Mouse (Mus musculus) neural tube, embryonic 14.5 days (tissue): ENCODE results near the gene Taf3. TPM values are rescaled to one million over a fixed set of nuclear protein-coding genes. Genes with fewer than 3 reads are reported as not detected.

Experiments
- ATAC-seq: fragments of 200-750 bp; cut with Nextera tagmentation; 2 replicates; pipeline ENCODE4 v1.8.0; 2017; ENCODE audit warnings: low read depth, mild to moderate bottlenecking, moderate TSS enrichment, moderate library complexity
- H3K27ac ChIP-seq: fragments of 300-500 bp; sonication (generic); 2 replicates; pipeline ENCODE4 v1.5.1; 2014; ENCODE audit warnings: low read depth, mild to moderate bottlenecking, control low read depth, low read length, moderate library complexity, mixed read lengths
- H3K27me3 ChIP-seq: fragments of 300-500 bp; sonication (generic); 2 replicates; pipeline ENCODE4 v1.6.1; 2014; ENCODE audit warnings: low read length; ENCODE audit not compliant: control insufficient read depth, insufficient read depth
- H3K36me3 ChIP-seq: fragments of 300-500 bp; sonication (generic); 2 replicates; pipeline ENCODE4 v1.6.1; 2014; ENCODE audit warnings: low read length, mixed read lengths; ENCODE audit not compliant: control insufficient read depth, insufficient read depth
- H3K4me1 ChIP-seq: fragments of 300-500 bp; sonication (generic); 2 replicates; pipeline ENCODE4 v1.6.1; 2014; ENCODE audit warnings: low read length; ENCODE audit not compliant: control insufficient read depth, insufficient read depth
- H3K4me2 ChIP-seq: fragments of 300-500 bp; sonication (generic); 2 replicates; pipeline ENCODE4 v1.6.1; 2014; ENCODE audit warnings: mild to moderate bottlenecking, low read depth, low read length, control low read depth
- H3K4me3 ChIP-seq: fragments of 300-500 bp; sonication (generic); 2 replicates; pipeline ENCODE4 v1.5.1; 2014; ENCODE audit warnings: low read depth, low read length, control low read depth, mixed read lengths
- H3K9ac ChIP-seq: fragments of 300-500 bp; sonication (generic); replicated peaks from 2 replicates; pipeline ENCODE4 v1.6.1; 2014; ENCODE audit warnings: low read depth, mild to moderate bottlenecking, control low read depth, low read length, mixed read lengths
- H3K9me3 ChIP-seq: fragments of 300-500 bp; sonication (generic); 2 replicates; pipeline ENCODE4 v1.6.1; 2016; ENCODE audit warnings: low read length; ENCODE audit not compliant: control insufficient read depth
- WGBS: fragments of 180-500 bp; shearing (Covaris S2); extraction: QIAGEN DNeasy Blood & Tissue Kit; methylation state at CpG from one replicate; pipeline ENCODE4 v1.1.7; 2014; 5-methylcytosine and 5-hydroxymethylcytosine counted together
- polyA plus RNA-seq: library from polyadenylated mRNA; unstranded; fragments of >200 nt; fragmentation: Nextera tagmentation; extraction: Ambion mirVana; gene quantifications from 2 replicates; pipeline ENCODE4 v1.2.1, GENCODE M21; 2014

Taf3 gene
- polyA plus RNA-seq, 1 experiment from 2014 or later: 14.3 TPM

GRCm38 (mm10) chr2:10029755-10030154, 18.6 kb downstream of the Taf3 start:
- H3K27ac ChIP-seq: no peak overlapping the region
- no peak overlapping the region for H3K4me3 ChIP-seq
- H3K36me3 ChIP-seq: no peaks in the 10 kb centered on the region
- no peak for ATAC-seq
- 0 out of 2 replicates have a peak, but pooled peaks cover 3% of the 10 kb centered on the region for H3K4me1 ChIP-seq
- no peak overlapping the region for H3K4me2 ChIP-seq
- no peak overlapping the region for H3K9ac ChIP-seq
- H3K27me3 ChIP-seq: no peaks in the 10 kb centered on the region
- no peaks in the 10 kb centered on the region for H3K9me3 ChIP-seq
- WGBS: 81% methylated on average over 7 of the region's 7 CpGs

- no peaks in the 10 kb centered on the region for H3K9me3 ChIP-seq
- no peak overlapping the region for H3K4me2 ChIP-seq
- WGBS: 88% methylated on average over 6 of the region's 6 CpGs
- no peaks in the 10 kb centered on the region for H3K4me1 ChIP-seq
- no peaks in the 10 kb centered on the region for H3K27me3 ChIP-seq
- H3K27ac ChIP-seq: no peak overlapping the region
- no peak overlapping the region for H3K4me3 ChIP-seq
- no peak overlapping the region for H3K9ac ChIP-seq
- H3K36me3 ChIP-seq: no peaks in the 10 kb centered on the region
- no peak for ATAC-seq
Observed at GRCm38 (mm10) chr2:10024264-10024663, 24.1 kb downstream of the Taf3 start.

DNA sequence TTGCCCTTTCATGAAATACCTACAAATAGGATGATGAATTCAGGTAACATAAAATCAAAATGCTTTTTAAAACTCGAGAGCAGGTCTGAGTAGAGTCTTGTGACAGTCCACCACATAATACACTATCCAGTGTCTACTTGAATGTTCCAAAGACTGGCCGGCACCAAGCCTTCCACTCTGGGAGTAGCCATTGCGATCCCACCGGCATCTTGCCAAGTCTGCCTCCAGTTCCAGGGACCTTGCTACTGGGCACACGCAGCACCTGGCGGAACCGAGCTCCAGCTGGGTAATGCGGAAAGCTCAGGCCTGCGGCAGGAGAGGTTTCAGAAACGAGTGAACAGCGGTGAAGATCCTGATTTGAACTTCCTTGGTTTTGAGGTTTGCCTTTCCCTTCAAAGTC, 27.1 kb downstream of the Taf3 start:
- Histone ChIP-seq H3K36me3 (no peaks in the 10 kb centered on the region), H3K27me3 (no peaks in the 10 kb centered on the region), H3K4me3 (no peak overlapping the region), H3K9me3 (no peaks in the 10 kb centered on the region), H3K4me2 (no peak overlapping the region), H3K9ac (no peak overlapping the region), H3K27ac (no peak overlapping the region), H3K4me1 (no peaks in the 10 kb centered on the region)
- ATAC-seq: no peak
- 94% methylated on average over 11 of the region's 11 CpGs for WGBS

DNA sequence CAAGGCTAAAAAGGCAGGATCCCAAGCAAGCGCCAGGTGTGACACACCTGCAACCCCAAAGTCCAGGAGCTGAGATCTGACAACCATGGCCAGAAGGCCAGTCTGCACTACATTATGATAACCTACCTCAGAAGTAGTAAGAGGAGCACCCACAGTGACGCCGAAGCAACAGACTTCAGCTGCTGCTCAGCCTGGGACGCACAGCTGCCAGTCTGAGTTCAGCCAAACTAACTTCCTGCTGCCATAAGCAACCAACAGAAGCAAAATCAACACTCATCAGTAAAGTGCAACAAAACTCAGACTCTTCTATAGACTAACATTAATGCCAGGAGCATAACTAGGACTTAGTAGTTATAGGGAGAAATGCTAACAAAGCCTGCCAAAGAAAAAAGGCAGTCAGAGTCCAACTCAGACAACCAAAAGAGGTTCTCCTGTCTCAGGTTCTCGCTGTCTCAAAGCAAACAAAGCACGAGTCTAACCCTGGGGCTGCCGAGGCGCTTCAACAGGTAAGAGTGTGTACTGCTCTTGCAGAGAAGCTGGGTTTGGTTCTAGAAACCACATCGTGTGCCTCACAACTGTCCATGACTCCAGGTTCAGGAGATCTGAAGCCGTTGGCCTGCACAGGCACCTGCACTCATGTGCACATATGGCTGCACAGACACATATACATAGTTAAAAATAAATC, 33.3 kb downstream of the Taf3 start:
- 92% methylated on average over 10 of the region's 10 CpGs for WGBS
- H3K4me1 ChIP-seq: peaks cover 1% of the 10 kb centered on the region; the same call in 1 of the 2 replicates
- no peaks in the 10 kb centered on the region for H3K9me3 ChIP-seq

GRCm38 (mm10) chr2:10010263-10010909, 38.0 kb downstream of the Taf3 start:
- Histone ChIP-seq H3K9ac (no peak overlapping the region), H3K36me3 (no peaks in the 10 kb centered on the region), H3K27me3 (no peaks in the 10 kb centered on the region), H3K4me2 (no peak overlapping the region), H3K4me3 (no peak overlapping the region), H3K9me3 (no peaks in the 10 kb centered on the region), H3K4me1 (peaks cover 4% of the 10 kb centered on the region; the same call in 1 of the 2 replicates), H3K27ac (no peak overlapping the region)
- WGBS: 37% methylated on average over 7 of the region's 7 CpGs
- ATAC-seq: peak; percentile 67; the same call in 1 of the 2 replicates

More for the DNA sequence above, 33.3 kb downstream of the Taf3 start:
- Histone ChIP-seq H3K9ac (no peak overlapping the region), H3K27me3 (no peaks in the 10 kb centered on the region), H3K4me2 (no peak overlapping the region), H3K27ac (no peak overlapping the region), H3K4me3 (no peak overlapping the region), H3K36me3 (no peaks in the 10 kb centered on the region)
- ATAC-seq: no peak

DNA sequence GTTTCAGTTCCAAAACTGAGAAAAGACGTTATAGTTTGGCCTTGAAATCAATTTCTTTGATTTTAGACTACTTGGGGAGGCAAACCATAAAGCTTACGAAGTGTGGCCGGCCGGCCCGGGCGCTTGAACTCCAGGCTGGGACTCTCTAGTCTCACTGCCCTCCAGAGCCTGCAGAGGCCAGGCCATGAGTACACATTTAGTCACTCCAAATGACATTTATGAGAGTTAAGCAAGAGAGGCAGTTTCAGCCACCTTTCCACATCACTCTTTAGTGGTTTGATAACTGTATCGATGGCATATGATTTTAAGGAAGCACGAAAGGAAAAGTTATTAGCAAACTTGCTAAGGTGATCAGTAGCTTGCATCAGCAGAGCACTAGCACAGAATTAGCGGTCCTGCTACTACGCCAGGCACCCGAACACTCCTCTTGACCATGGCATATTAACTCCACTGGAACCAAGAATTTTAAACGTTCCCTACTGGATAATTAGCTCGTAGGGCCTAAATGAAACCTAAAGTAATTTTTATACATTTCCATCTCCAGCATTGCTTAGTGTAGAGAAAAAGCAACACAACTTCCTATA, 38.6 kb downstream of the Taf3 start:
- Histone ChIP-seq H3K4me1 (peaks cover 4% of the 10 kb centered on the region; the same call in 1 of the 2 replicates), H3K4me2 (no peak overlapping the region), H3K27me3 (no peaks in the 10 kb centered on the region), H3K9me3 (no peaks in the 10 kb centered on the region), H3K36me3 (no peaks in the 10 kb centered on the region), H3K27ac (no peak overlapping the region), H3K4me3 (no peak overlapping the region), H3K9ac (no peak overlapping the region)
- ATAC-seq: peak; percentile 47; the same call in 1 of the 2 replicates
- 76% methylated on average over 13 of the region's 13 CpGs for WGBS

DNA sequence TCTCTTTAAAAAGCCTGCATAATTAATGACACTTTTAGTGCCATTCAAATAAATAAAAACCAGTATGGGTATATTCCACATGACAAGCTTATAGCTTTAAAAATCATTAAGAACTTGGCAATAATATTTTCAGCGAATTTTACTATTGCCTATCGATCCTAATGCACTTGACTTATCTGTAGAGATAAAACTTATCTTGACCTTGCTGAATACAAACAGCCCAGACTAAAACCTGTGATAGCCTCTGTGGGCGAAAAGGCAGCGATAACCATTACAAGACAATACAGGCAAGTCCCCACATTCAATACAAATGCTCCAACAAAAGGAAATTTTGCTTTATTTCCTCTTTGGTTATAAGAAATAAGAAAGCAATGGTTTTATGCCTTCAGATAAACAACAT, 39.8 kb downstream of the Taf3 start:
- no peak for ATAC-seq
- no peak overlapping the region for H3K27ac ChIP-seq
- peaks cover 4% of the 10 kb centered on the region; the same call in 1 of the 2 replicates for H3K4me1 ChIP-seq
- H3K36me3 ChIP-seq: no peaks in the 10 kb centered on the region
- no peaks in the 10 kb centered on the region for H3K27me3 ChIP-seq
- WGBS: 89% methylated on average over 4 of the region's 4 CpGs
- H3K9ac ChIP-seq: no peak overlapping the region
- H3K4me2 ChIP-seq: no peak overlapping the region
- H3K9me3 ChIP-seq: no peaks in the 10 kb centered on the region
- H3K4me3 ChIP-seq: no peak overlapping the region

DNA sequence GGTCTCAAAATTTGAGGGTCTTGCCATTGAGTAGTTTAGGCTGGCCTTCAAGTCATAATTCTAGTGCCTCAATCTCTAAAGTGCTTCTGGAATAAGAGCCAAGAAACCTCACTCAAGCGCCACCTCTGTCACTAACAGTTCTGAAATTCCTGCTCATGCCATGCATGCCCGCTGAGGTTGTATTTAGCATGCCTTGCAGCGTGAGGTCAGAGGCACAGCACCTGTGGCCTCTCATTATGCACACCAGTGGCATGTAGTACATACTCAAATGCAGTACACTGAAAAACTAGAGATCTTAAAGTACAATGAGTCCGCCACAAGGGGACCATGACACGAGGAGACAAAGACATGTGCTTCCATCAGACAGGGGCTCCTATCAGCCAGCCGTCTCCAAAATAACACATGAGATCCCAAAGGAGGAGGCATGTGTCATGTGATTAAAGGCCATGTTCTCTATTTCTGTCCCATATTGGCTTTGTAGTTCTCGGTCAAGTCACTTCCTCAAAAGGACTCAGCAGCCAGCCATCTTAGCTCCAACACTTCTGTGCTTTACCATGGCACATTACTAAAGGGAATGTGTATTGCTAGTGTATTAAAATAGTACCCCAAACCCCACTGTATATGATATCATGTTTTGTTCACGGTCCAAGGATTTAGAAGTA, 43.3 kb downstream of the Taf3 start:
- 80% methylated on average over 8 of the region's 8 CpGs for WGBS
- no peaks in the 10 kb centered on the region for H3K36me3 ChIP-seq
- no peaks in the 10 kb centered on the region for H3K27me3 ChIP-seq
- H3K4me1 ChIP-seq: peaks cover 3% of the 10 kb centered on the region; the same call in 1 of the 2 replicates
- no peaks in the 10 kb centered on the region for H3K9me3 ChIP-seq
- ATAC-seq: no peak
- no peak overlapping the region for H3K9ac ChIP-seq
- no peak overlapping the region for H3K4me2 ChIP-seq
- no peak overlapping the region for H3K27ac ChIP-seq
- no peak overlapping the region for H3K4me3 ChIP-seq
